Mouse (Mus musculus) midbrain, embryonic 10.5 days (tissue): ENCODE results near the gene Trim47. TPM values are rescaled to one million over a fixed set of nuclear protein-coding genes. Genes with fewer than 3 reads are reported as not detected.
A peak's percentile ranks its signal among the peaks of the same experiment; 100 is the strongest.
"Not testable (repeated sequence)": the region's sequence is repeated elsewhere in the genome, so short reads cannot be mapped to it uniquely, and the experiment has no call there.

ENCODE experiments used
- DNase-seq: peaks from one replicate; pipeline ENCODE4 v3.0.0-alpha.2; 2017; ENCODE audit warnings: low spot score
- H3K27ac ChIP-seq: fragments of 300-500 bp; sonication (generic); replicated peaks from 2 replicates; pipeline ENCODE4 v1.5.1; 2016; ENCODE audit warnings: mild to moderate bottlenecking
- H3K27me3 ChIP-seq: fragments of 300-500 bp; sonication (generic); 2 replicates; pipeline ENCODE4 v1.6.1; 2016; ENCODE audit warnings: low read depth, mild to moderate bottlenecking; ENCODE audit not compliant: poor library complexity, severe bottlenecking
- H3K36me3 ChIP-seq: fragments of 300-500 bp; sonication (generic); 2 replicates; pipeline ENCODE4 v1.6.1; 2016; ENCODE audit warnings: mild to moderate bottlenecking, moderate library complexity
- H3K4me1 ChIP-seq: fragments of 300-500 bp; sonication (generic); 2 replicates; pipeline ENCODE4 v1.6.1; 2016
- H3K4me3 ChIP-seq: fragments of 300-500 bp; sonication (generic); 2 replicates; pipeline ENCODE4 v1.5.1; 2016; ENCODE audit warnings: mild to moderate bottlenecking, moderate library complexity
- H3K9me3 ChIP-seq: fragments of 300-500 bp; sonication (generic); replicated peaks from 2 replicates; pipeline ENCODE4 v1.6.1; 2016; ENCODE audit warnings: mild to moderate bottlenecking
- WGBS: fragments of 180-500 bp; shearing (Covaris S2); methylation state at CpG from one replicate; pipeline ENCODE4 v1.1.7; 2016; 5-methylcytosine and 5-hydroxymethylcytosine counted together
- polyA plus RNA-seq: library from polyadenylated mRNA; unstranded; fragments of >200 nt; fragmentation: Nextera tagmentation; extraction: Ambion mirVana; gene quantifications from 2 replicates; pipeline ENCODE4 v1.2.1, GENCODE M21; 2016

Trim47 gene
- polyA plus RNA-seq, 1 experiment from 2014 or later = 2.7 TPM

DNA sequence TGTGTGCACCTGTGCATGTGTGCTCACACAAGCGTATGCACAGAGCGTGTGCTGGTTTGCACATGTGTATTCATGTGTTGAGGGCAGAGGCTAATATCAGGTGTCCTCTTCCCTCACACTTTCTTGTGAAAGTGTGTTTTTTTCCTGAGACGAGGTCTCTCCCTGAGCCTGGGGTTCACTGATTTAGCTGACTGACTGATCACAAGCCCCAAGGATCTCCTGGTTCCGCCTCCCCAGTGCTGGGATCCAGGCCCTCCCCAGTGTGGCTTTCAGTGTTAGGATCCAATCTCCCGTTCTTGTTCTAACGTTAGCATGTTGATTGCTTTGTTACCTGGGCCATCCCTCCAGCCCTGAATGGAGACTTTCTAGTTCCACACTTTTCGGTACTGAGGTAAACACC lies 26.2 kb downstream of the Trim47 start:
- peaks cover 38% of the 10 kb centered on the region for H3K4me1 ChIP-seq
- 91% methylated on average over 7 of the region's 7 CpGs for WGBS

DNA sequence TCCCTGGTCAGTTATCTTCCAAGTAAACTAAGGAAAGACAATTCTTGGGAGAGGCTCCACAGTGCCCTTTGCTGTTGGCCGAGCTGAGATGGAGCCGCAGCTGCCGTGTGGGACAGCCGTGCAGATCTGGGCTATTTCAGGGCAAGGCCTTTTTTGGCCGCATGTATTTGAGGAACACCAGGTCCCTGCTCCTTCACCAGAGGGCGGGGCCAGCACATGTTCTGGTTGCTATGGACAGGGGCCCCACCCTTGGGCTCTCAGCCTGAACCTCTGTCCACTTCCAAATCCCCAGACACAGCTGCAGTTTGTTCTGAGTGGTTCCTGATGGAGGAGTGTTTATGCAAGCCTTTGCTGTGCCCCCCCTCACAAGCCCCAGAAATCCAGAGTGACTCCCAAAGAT lies 26.6 kb downstream of the Trim47 start:
- Histone ChIP-seq H3K27me3 (peaks cover 22% of the 10 kb centered on the region), H3K36me3 (no peaks in the 10 kb centered on the region), H3K4me1 (peaks cover 36% of the 10 kb centered on the region), H3K27ac (no peak overlapping the region), H3K9me3 (no peaks in the 10 kb centered on the region; the same call in 1 of the 2 replicates), H3K4me3 (no peak overlapping the region)
- DNase-seq = no peak
- WGBS = 93% methylated on average over 6 of the region's 6 CpGs

More for the DNA sequence above, 26.2 kb downstream of the Trim47 start:
- no peaks in the 10 kb centered on the region; the same call in 1 of the 2 replicates for H3K9me3 ChIP-seq
- no peak for DNase-seq
- H3K4me3 ChIP-seq = no peak overlapping the region
- no peaks in the 10 kb centered on the region for H3K36me3 ChIP-seq
- H3K27me3 ChIP-seq = peaks cover 26% of the 10 kb centered on the region
- H3K27ac ChIP-seq = no peak overlapping the region

DNA sequence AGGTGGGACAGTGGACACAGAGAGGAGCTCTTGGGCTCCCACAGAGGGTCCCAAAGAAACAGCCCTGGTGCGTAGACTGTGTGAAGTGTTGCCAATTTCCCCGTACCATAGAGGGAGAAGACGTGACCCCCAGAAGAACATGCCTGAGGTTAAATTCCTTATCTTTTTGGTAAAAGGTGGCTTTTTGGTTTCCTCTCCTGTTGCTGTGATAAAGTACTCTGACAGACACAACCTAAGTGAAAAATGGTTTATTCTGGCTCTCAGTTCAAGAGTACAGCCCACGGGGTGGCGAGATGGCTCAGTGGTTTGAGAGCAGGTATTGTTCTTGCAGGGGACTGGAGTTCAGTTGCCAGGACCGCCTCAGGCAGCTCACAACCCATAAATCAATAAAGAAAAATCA lies 27.5 kb downstream of the Trim47 start:
- no peak overlapping the region for H3K4me3 ChIP-seq
- 93% methylated on average over 6 of the region's 6 CpGs for WGBS
- no peaks in the 10 kb centered on the region; the same call in 1 of the 2 replicates for H3K9me3 ChIP-seq
- H3K27me3 ChIP-seq = peaks cover 13% of the 10 kb centered on the region
- no peaks in the 10 kb centered on the region for H3K36me3 ChIP-seq
- peaks cover 34% of the 10 kb centered on the region for H3K4me1 ChIP-seq
- 0 out of 2 replicates have a peak overlapping the region, but pooled peaks have one; percentile 17 for H3K27ac ChIP-seq
- no peak for DNase-seq

DNA sequence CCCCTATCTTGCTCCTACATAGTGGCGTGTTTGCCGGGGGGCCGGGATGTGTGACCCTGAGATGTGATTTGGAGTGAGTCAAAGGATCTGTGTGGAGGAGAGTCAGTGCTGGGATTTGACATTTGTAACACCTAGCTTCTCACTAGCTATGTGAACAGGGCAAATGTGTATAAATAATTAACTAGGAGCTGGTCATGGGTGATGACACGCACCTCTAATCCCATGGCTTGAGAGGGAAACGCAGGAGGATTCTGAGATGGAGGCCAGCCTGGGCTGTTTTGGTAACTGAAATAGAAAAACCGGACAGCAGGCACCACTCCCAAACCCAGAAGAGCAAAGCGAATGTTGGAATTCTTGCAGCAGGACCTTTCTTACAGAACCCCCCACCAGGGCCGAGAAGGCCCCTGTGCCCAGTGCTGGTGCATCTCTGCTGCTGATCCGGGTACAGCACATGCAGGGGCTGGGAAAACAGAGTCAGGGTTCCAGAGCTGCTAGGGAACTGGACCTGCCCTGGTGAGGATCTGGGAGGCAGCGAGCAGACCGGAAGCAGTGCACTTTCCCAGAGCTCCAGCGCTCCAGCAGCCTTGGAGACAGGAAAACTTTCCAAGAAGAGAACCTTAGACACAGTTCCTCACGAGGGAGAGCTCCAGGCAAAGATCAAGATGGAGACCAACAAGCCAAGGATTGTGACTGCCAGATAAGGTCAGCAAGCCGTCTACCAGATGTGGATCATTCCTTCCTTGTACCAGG lies 28.1 kb downstream of the Trim47 start:
- WGBS = 75% methylated on average over 14 of the region's 14 CpGs
- Histone ChIP-seq H3K36me3 (no peaks in the 10 kb centered on the region), H3K9me3 (no peaks in the 10 kb centered on the region; the same call in 1 of the 2 replicates), H3K27me3 (peaks cover 7% of the 10 kb centered on the region; the same call in 1 of the 2 replicates), H3K4me1 (peaks cover 31% of the 10 kb centered on the region), H3K27ac (0 out of 2 replicates have a peak overlapping the region, but pooled peaks have one; percentile 33), H3K4me3 (no peak overlapping the region)
- no peak for DNase-seq

DNA sequence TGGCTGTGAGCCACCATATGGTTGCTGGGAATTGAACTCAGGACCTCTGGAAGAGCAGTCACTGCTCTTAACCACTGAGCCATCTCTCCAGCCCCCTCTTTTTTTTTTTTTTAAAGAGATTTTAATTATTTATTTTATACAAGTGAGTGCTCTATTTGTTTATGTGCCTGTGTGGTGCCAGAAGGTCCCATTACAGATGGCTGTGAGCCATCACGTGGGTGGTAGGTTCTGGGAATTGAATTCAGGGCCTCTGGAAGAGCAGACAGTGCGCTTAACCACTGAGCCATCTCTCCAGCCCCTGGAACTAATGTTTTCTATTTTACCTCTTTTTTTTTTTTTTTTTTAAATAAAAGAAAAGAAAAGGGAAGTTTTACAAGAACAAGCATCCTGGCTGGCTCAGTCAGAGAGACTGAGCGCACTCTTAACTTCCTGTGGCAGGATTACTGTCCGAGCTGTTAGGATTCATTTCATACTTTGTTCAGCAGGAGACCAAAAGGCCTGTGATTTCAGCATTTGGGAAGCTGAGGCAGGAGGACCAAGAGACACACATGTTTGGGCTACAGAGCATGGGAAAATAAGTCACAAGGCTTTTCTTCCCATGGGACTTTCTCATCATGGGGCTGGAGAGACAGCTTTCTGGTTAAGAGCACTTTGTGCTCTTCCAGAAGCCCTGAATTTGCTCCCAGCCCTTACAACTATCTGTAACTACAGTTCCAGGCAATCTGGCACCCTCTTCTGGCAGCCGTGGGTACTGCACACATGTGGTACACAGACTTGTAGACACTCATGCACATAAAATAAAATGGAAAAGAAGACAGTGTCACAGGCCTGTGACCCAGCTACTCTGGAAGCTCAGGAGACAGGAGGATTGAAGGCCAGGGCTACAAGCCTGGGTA lies 30.5 kb downstream of the Trim47 start:
- no peak for DNase-seq
- 91% methylated on average over 5 of the region's 5 CpGs for WGBS
- Histone ChIP-seq H3K9me3 (no peaks in the 10 kb centered on the region; the same call in 1 of the 2 replicates), H3K36me3 (no peaks in the 10 kb centered on the region), H3K4me1 (peaks cover 12% of the 10 kb centered on the region), H3K27ac (no peak overlapping the region), H3K27me3 (no peaks in the 10 kb centered on the region; the same call in 1 of the 2 replicates), H3K4me3 (no peak overlapping the region)

DNA sequence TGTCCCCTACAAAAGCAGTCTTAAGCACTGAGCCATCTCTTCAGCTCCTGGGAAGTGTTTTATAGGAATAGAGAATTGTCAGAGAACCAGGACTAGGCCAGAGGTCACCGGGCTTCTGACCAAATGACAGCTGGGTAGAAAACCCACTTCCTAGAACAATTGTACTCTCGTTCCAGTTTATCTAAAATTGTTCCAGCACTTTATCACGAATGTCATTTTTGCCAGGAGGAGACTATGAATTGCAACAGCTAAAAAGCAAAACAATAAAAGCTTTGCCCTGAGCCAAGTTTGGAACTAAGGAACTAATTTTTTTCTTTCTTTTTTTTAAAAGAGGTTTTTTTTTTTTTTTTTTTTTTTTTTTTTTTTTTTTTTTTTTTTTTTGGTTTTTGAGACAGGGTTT lies 31.4 kb downstream of the Trim47 start:
- no peaks in the 10 kb centered on the region; the same call in 1 of the 2 replicates for H3K9me3 ChIP-seq
- H3K27me3 ChIP-seq = no peaks in the 10 kb centered on the region; the same call in 1 of the 2 replicates
- H3K36me3 ChIP-seq = no peaks in the 10 kb centered on the region
- H3K4me3 ChIP-seq = no peak overlapping the region
- H3K4me1 ChIP-seq = peaks cover 11% of the 10 kb centered on the region
- no peak overlapping the region for H3K27ac ChIP-seq
- WGBS = 89% methylated on average over 3 of the region's 3 CpGs
- DNase-seq = no peak

DNA sequence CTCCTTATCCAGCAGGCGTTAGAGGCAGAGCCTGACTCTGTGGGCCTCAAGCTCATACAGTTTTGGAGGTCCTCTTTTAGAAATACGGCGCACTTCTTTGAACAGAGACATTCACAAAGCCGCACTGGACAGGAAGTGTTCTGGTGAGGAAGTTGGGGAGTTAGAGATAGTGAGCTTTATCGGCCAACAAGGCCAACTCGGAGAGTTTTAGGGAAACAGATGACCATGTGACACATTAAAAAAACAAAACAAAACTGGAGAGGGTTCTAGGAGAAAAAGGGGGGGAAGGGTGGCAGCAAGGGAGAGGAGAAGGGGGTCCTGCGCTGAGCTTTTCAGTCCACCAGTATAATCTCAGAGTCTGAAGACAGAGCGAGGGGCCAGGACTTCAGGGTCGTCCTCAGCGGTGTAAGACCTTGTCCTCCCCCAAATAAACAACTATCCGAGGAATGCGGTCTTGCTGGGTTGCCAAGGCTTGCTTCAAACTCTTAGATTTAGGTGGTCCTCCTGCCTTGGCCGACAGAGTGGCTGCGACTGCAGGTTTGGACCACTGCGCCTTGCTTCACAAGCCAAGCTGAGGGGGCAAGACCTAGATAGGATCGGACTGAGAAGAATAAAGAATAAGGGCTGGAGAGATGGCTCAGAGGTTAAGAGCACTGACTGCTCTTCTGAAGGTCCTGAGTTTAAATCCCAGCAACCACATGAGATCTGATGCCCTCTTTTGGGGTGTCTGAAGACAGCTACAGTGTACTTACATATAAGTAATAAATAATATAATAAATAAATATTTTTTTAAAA lies 33.0 kb downstream of the Trim47 start:
- H3K9me3 ChIP-seq = no peaks in the 10 kb centered on the region; the same call in 1 of the 2 replicates
- WGBS = 65% methylated on average over 16 of the region's 16 CpGs
- no peaks in the 10 kb centered on the region for H3K27me3 ChIP-seq
- DNase-seq = no peak
- H3K27ac ChIP-seq = no peak overlapping the region
- H3K4me1 ChIP-seq = peaks cover 6% of the 10 kb centered on the region; the same call in 1 of the 2 replicates
- H3K4me3 ChIP-seq = no peak overlapping the region
- H3K36me3 ChIP-seq = no peaks in the 10 kb centered on the region

DNA sequence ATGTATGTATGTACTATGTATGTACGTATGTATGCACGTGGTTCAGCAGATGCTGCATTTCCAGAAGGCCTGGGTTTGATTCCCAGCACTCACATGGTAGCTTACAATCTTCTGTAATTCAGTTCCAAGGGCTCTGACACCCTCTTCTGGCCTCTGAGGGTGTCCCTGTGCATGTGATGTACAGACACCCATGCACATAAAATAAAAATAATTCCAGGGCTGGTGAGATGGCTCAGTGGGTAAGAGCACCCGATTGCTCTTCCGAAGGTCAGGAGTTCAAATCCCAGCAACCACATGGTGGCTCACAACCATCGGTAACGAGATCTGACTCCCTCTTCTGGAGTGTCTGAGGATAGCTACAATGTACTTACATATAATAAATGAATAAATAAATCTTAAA lies 34.1 kb downstream of the Trim47 start:
- not testable (repeated sequence) for H3K27ac ChIP-seq, H3K9me3 ChIP-seq, H3K4me1 ChIP-seq, H3K36me3 ChIP-seq, H3K27me3 ChIP-seq, DNase-seq, H3K4me3 ChIP-seq
- WGBS = 93% methylated on average over 6 of the region's 6 CpGs

DNA sequence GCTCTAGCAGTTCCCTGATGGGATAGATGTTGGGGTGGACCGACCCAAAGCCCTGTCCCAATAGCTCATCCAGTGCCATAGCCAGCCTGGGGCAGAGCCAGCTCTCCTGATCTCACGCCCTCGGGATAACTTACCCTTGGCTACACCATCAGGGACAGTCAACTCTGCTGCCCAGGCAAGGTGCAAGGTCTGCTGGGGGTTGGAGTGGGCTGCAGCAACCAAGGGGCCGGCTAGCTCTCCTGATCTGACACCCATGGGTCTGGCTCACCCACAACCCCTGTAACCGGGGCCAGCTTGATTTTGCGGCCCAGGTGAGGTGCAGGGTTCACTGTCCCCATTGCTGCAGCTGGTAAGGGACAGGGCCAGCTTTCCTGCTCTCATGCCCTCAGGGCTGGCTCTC lies 35.4 kb downstream of the Trim47 start:
- Histone ChIP-seq H3K4me1 (peaks cover 14% of the 10 kb centered on the region), H3K4me3 (no peak overlapping the region), H3K9me3 (no peaks in the 10 kb centered on the region; the same call in 1 of the 2 replicates), H3K27me3 (no peaks in the 10 kb centered on the region), H3K36me3 (no peaks in the 10 kb centered on the region), H3K27ac (no peak overlapping the region)
- no peak for DNase-seq
- 88% methylated on average over 6 of the region's 6 CpGs for WGBS

DNA sequence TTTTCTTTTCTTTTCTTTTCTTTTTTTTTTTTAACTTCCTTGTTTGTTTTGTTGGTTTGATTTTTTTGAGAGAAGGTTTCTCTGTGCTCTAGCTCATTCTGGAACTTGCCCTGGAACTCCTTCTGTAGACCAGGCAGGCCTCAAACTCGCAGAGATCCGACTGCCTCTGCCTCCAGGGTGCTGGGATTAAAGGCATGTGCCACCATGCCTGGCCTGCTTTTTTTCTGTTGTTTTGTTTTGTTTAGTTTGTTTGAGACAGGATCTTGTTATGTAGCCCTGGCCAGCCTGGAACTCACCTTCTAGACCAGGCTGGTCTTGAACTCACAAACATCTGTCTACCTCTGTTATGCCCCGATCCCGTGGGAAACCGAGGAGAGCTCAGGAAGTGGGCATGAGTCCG lies 37.5 kb downstream of the Trim47 start:
- 95% methylated on average over 6 of the region's 6 CpGs for WGBS

DNA sequence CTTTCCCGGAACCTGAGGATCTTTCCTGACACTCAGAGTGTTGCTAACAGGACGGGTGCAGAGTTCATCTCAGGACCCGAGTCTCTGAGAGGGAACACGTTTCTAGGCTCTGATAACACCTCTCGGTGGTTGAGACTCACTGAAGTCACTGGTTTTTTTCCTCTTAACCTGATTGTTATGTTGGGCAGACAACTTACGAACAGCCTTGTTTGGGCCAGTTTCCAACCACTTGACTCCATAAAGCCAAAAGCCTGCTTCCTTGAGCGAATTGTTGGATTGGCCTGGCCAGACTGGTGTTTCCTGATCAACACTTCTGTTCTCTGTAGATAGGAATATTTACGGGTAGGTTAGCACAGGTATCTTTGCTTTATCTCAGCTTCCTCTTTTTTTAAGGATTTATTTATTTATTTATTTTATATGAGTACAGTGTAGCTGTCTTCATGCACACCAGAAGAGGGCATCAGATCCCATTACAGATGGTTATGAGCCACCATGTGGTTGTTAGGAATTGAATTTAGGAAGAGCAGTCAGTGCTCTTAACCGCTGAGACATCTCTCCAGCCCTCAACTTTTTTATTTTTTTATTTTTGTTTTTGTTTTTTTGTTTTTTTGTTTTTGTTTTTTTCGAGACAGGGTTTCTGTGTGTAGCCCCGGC lies 38.1 kb downstream of the Trim47 start:
- Histone ChIP-seq H3K27ac (no peak overlapping the region), H3K36me3 (peaks cover 6% of the 10 kb centered on the region), H3K9me3 (no peaks in the 10 kb centered on the region), H3K27me3 (no peaks in the 10 kb centered on the region), H3K4me1 (peaks cover 24% of the 10 kb centered on the region), H3K4me3 (no peak overlapping the region)
- no peak for DNase-seq
- WGBS = 83% methylated on average over 11 of the region's 11 CpGs

More for the DNA sequence above, 37.5 kb downstream of the Trim47 start:
- H3K27ac ChIP-seq = no peak overlapping the region
- H3K36me3 ChIP-seq = no peaks in the 10 kb centered on the region
- peaks cover 27% of the 10 kb centered on the region for H3K4me1 ChIP-seq
- DNase-seq = no peak
- H3K9me3 ChIP-seq = no peaks in the 10 kb centered on the region
- H3K4me3 ChIP-seq = no peak overlapping the region
- H3K27me3 ChIP-seq = no peaks in the 10 kb centered on the region

DNA sequence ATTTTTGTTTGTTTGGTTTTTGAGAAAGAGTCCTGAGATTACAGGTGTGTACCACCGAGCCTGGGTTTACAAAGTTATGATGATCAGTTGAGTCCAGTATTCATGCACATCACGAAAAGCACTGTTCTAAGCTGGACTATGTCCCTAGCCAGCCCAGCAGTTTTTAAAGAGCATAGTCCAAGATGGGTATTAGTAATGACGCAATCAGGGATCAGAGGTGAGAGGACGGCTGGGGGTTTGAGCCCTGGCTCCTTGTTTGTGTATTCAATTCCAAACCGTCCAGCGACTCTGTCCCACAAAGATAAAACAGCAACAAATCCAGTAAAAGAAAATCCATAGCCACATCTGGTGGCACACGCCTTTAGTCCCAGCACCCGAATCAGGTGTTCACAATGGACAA lies 38.8 kb downstream of the Trim47 start:
- peaks cover 22% of the 10 kb centered on the region for H3K4me1 ChIP-seq
- WGBS = 89% methylated on average over 8 of the region's 8 CpGs
- H3K36me3 ChIP-seq = peaks cover 13% of the 10 kb centered on the region
- H3K27me3 ChIP-seq = no peaks in the 10 kb centered on the region
- no peaks in the 10 kb centered on the region for H3K9me3 ChIP-seq
- H3K4me3 ChIP-seq = peak overlapping the region; percentile 63; the same call in 1 of the 2 replicates
- DNase-seq = no peak
- H3K27ac ChIP-seq = peak overlapping the region; percentile 92
